Mouse (Mus musculus) frontal cortex, postnatal 36 days (tissue): ENCODE data around the gene Tpx2.
A peak's percentile ranks its signal among the peaks of the same experiment; 100 is the strongest.

Experiments used
- DNase-seq, 2 experiments: peaks; one replicate each; pipeline ENCODE4 v3.0.0; 2022; ENCODE audit warnings: low spot score in 2 of 2

Gene Tpx2

DNA sequence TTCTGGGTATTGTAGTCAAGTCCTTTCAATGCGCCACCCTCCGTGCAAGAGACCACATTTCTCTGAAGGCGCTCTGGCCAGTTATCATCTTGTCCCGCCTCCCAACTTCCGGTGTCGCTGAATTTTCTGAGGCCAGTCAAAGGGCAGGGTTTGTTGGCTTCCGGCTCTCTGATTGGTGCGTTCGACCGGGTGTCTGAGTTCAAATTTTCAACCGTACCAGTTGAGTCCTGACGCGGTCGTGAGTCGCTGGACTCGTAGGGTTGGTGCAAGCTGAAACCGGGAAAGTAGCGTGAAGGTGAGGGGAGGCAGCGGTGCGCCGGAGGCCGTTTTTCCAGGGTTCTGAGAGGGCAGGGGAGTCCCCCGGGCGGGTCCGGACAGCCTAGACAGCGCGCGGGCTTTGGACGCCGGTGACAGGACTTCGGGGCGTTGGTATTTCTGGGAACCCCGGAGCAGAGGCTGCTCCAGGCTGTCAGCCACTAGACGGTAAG is at the start of gene Tpx2:
TSS of gene Tpx2 (plus strand) at position 150 of the 488 bp plus-strand sequence.
- peak; percentile 95 to 99 for DNase-seq

DNA sequence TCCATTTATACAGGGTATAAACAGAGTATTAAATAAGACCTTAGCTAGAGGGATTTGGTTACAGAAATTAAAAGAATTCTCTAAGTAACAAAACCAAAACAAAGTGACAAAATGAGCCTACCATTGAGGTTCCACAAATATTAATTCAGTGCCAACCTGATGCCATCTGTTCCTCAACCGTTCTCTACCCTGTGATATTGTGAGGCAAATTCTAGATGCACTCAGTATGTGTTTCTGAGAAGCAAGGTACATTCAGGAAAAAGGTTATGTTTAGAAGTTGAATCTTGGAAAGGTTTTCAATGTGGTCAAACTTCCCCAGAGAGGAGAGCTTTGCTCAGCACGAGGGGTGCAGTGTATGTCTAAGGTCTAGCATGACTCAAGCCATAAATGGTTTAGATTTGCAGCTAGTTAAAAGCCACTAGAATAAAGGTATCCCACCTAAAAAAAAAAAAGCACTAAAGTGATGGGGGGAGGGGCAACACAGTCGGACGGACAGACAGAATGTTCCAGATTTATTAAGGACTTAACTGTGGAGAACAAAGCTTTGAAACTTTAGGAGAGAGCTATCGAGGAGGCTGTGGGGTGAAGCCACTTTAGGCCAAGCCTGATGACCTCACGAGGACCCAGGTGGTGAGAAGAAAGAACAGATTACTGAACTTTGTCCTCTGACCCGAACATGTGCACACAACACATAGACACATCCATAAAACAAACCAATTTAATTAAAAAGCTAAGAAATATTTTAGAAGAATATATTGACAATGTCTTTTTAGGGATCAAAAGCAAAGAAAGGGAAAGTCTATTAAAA is 47.6 kb upstream of the Tpx2 start:
- no peak for DNase-seq

DNA sequence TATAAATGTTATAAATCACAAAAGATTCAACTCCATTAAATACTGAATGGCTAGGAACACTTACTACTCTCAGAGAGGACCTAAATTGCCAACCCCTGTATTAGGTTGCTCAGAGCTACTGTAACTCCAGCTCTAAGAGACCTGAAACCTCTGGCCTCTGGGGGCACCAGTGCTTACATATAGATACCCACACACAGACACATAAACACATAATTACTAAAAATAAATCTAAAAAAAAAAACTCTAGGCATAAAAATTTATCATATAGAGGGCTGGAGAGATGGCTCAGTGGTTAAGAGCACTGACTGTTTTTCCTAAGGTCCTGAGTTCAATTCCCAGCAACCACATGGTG is 47.0 kb upstream of the Tpx2 start:
- no peak for DNase-seq

DNA sequence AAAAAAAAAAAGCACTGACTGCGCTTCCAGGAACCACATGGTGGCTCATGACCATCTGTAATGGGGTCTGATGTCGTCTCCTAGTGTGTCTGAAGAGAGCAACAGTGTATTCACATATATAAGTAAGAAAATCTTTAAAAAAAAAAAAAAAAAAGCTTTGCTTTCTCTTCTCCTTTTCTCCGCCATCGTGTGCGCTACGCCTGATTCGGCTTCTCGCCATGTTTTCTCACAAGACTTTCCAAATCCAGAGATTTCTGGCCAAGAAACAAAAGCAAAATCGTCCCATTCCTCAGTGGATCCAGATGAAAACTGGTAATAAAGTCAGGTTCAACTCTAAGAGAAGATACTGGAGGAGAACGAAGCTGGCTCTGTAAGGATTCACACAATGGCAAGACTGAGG is 45.5 kb upstream of the Tpx2 start:
- no peak for DNase-seq

DNA sequence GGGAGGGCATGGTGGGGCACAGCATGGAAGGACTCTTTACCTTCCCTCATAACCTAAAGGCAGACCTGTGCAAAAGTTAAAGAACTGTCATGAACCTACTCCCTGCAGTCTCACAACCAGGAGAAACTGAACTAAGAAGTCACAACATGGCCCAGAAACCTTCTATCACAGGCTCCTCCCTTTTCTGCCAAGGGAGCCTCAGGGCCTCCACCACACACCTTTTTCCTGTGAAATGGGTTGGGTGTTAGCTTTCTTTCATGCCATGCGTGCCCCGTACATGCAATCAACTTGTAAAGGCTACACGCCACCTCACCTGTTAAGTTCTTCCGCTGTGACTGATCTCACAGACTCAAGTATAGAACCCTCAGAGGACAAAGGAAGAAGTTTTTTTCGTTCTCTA is 44.7 kb upstream of the Tpx2 start:
- DNase-seq: no peak

DNA sequence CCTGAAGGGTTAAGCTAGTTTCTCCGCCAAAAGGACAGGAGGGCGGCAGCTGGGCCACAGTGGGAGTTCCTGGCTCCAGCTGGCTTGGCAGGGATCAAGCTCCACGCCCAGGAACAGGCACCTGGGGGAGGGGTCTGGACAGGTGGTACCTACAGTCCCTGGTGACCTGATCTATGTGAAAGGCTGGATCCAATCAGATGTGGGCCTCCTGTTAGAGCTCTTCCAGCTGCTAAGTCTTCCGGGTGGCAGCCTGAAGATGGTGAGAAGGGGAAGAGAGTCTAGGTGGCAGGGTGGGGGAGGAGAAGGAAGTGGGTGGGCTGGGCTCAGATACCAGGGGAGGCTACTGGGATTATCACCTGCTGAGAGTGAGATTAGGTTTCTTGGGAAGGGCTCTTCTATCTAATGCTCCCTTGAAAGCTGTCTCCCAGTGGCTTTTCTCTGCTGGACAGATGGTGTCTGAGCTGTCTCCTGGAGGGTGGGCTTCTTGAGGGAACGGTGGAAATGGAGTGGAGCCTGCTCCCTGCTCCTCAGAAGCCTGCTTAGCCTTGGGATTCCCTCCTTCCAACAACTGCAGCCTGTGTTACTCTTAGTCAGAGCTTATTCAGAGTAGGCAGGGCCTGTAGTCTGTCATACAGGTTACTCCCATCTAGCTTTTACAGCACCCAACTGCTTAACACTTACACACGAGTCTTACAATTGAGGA is 43.2 kb upstream of the Tpx2 start:
- DNase-seq: no peak

DNA sequence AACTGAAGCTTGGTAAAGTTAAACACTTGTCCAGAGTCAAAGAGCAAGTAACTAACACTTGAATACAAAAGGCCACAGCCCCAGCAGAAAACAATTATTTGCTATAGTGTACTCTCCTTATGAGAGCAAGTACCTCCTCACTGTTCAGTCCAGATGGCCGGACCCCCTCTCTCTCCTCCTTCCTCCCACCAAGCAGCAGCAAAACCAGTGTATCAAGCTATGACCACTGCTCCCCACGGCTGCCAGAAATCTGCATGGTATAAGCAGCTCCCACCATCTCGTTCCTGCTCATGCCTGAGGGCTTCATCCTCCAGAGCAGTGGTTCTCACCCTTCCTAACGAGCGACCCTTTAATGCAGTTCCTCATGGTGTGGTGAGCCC is 42.7 kb upstream of the Tpx2 start:
- DNase-seq: no peak

DNA sequence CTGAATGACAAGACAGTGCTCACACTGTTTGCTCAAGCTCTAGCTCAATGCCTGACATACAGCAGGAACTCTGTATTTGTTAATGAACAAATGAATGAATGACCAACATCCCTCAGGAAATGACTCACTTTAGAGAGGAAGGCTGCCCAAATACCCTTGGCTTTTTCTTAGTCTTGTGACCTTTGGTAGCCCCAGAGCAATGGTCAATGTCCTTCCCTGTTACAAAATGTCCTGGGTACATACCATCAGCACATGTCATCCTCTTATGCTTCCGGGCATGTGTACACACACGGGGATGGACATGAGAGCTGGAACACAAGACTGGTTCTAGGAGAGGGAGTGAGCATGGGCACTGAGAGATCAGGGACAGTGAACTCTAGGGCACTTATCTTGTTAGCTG is 41.7 kb upstream of the Tpx2 start:
- no peak for DNase-seq

DNA sequence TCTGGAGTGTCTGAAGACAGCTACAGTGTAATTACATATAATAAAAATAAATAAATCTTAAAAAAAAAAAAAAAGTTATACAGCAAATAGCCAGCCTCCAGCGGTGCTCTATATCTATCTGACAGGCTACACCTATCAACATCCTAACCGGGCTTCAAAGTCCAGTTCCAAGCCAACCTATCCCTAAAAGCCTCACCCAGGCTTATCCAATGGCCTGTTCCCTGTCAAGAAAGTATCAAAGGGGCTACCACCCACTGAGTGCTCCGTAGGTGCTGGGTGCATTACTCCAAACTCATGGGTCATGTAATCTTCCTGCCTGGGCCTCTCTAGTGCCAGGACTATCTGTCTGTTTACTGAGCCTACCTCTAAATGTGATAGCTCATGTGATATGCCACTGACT is 39.6 kb upstream of the Tpx2 start:
- DNase-seq: no peak

DNA sequence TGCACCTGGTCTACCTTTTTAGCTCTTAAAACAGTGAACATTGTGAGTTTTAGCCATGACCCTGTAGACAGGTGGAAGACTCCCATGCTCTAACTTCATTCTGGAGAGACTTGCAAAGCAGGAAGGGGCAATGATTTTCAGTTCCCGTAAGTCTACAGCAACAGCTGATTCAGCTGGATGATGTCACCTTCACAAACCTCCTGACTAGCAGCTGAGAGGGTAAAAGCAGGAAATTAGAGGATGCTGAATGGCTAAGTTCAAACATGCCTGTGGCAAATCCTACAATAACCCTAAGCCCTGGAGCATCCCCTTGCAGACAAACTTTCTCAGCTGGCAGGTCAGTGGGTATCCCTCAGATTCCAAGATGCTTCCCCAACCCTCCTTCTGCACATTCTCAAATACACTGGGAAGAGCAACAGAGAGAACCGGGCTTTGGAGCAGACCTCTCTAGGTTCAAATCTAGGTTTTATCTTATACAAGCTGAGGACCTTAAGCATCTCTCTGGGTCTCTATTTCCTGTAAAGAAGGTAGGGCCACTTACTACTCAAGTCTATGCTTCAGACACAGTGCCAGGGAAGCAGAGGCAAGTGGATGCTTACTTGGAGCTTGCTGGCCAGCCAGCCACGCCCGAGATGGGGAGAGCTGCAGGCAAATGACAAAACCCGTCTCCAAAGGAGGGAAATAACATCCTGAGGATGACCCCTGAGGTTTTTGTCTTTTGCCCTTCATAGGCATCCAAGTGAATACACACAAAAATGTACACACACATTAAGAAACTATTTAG is 37.4 kb upstream of the Tpx2 start:
- no peak for DNase-seq

DNA sequence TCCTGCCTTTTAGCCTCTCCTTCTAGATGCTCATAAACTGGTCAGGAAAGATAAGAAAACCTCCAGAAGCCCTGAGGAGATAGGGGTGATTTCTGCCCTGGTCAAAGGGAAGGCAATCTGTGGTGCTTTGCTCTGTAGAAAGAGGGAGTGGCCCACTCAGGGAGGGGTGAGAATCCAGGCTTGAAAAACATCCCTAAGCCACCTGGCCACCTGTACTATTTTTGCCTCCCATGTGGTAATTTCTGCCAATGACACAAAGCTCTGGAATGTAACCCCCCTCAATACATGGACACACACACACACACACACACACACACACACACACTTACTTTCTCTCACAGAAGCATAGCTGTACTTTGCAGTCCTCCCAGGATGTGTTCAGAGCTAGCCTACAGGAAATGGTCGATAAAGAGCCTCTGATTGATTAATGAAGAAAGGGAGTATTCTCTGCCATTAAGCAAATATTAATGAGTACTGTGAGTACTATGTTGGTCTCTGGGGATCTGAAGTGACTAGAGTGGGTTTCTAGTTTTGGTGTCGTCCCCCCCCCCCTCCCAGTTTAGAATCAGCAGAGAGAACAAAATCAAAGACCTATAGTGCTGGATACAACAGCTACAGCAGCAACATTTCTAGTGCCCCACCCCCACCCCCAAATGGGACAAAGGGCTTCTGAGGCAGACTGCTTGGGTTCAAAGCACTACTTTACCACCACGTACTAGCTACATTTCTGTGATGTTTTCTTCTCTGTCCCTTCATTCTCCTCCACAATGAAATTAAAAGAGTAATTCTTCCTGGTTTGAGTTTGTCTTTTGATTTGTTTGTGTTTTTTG is 36.2 kb upstream of the Tpx2 start:
- DNase-seq: no peak

DNA sequence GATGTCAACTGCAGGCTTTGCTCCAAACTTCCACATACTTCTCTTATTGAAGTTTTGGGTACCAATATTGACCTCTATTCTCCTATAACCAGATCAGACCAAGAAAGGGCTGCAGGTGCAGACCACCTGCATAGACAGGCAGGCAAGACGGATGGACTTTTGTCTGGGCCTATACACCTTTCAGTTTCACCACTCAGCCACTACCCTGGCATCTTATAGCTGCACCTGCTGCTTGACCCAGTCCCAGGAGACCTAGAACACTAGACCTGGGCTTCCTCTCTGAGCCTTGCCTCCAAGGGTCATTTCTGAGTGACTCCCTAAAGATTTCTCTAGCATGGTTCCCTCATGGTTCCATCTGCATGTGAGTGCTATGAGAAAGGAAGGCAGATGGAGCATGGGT is 34.5 kb upstream of the Tpx2 start:
- DNase-seq: no peak

DNA sequence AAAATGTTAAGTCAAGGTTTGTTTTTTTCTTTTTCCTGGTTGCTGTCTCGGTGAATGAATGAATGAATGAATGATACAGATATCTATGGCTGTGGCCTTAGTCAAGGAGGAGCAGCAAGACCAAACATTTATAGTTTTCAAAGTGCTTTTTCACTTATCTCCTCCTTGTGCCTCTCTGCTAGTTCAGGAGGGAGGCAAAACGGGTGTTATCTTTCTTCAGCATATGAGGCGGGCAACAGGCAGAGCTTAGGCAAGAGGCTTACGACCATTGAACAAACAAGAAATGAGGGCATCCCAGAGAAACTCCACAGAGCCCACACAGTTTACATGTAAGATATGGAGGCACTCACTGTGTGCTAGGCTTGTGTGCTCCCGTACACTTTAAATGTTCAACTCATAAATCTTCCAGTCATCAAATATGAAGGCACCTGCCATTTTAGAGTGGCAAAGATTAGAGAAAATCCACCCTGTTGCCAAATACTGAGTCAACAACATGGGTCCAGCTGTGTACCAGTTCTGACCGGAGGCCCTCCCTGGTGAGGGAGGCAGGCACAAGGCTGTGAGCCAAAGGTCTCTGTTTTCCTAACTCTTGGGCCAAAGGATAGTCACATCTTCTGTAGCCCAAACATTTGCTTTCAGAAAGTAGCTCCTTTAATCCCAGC is 33.4 kb upstream of the Tpx2 start:
- DNase-seq: no peak

DNA sequence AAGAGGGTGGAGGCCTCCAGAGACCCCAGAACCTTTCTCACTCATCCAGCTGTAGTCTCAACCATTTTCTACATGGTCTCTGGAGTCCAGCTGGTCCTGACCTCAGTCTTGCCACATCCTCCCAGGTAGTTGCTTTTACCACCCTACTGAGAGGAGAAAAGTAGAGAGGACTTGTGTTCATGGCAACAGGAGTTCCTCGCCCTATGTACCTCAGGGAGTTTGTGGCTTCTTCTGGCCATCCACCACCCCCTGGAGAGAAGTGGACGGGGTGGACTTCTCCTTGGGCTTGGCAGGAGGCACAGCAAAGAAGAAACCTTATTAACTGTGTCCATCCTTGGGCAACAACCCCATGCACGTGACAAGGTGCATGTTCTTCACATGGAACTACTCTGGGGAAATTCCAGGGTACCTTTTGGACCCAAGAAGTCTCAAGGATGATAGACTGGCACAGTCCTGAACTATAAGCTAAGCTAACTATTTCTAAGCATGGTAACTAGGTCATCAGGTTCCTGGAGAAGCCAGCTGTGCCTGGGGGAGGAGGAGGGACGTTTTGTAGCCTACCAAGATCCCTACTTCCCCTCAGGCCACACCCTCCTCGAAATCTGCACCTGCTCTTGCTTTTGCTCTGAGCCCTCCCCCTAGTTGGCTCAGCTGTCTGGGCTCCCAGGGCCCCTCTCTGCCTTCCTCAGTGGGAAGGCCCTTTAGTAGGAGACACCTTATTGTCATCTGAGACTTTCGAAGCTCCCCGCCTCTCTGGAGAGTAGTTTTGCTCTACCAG is 31.7 kb upstream of the Tpx2 start:
- DNase-seq: no peak

DNA sequence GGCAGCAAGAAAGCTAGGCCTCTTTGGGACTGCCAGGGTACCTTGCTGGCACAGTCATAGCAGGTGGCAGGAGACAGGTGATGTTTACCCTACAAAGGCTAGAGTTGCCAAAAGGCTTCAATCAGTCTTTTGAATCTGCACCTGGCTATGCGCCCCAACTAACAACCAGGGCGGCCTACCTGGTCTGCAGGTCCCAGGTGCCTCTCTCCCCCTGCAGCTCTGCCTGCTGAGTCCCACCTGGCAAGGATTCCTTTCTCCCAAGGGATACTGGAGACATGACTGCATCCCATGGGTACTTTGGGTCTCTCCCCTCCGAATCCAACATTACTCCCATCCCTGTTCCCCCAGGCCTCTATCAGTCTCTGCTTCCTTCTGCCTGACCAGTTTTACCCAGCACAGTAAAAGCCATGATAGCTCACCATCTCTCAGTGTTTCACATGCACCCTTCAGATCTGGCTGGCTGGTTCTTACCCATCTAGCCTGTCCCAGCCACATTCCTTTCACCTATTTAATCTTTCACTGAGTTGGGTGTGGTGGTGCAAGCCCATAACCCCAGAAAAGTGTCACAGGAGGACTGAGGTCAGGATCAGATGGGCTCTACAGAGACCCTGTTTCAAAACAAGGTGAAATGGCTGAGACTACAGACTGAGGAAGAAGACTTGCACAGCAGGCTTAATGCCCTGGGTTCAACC is 31.0 kb upstream of the Tpx2 start:
- no peak for DNase-seq

DNA sequence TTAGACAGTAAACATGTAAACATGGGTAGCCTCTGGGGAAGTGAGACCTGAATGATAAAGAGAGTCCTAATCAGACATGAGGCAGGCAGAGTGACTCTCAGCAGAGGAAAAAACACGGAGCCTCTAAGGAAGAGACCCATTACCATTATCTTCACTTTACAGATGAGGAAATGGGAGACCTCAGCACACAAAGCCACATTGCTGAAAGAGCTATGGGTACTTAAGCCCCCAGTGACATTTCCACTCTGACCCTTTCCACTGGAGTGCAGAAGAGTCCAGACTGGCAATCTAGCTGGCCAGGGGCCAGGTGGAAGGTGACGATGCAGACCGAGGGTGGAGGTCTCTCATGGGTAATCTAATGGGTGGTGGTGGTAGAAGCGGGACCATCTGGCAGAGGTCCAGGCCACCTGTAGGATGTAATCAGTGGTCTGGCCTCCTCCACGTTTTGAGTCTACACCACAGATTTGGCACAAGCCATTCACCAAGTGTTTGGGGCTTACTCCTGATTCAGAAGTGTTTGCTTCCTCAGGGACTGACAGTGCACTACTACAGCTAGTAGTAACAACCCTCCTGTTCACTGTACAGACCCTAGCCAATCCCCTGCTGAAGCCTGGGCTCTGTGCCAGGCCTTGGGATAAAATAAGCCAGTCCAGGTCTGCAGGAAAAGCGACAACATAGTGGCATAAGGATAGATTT is 30.0 kb upstream of the Tpx2 start:
- DNase-seq: no peak

DNA sequence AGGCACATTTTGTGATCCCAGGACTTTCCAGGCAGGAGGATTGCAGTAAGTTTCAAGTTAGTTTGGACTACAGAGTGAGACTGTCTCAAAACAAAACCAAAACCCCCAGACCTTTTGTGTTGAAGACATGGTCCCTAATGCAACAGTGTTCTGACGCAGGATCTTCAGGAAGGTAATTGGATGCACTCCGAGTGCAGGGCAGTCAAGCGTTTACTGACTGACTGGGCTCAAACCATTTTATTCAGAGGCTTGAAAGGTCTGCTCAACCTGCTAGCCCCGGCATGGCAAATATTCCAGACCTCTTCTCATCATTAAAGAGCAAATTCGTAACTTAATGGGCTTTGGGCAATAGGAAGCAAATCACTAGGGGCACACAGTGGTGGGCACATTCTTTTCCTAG is 29.1 kb upstream of the Tpx2 start:
- no peak for DNase-seq

DNA sequence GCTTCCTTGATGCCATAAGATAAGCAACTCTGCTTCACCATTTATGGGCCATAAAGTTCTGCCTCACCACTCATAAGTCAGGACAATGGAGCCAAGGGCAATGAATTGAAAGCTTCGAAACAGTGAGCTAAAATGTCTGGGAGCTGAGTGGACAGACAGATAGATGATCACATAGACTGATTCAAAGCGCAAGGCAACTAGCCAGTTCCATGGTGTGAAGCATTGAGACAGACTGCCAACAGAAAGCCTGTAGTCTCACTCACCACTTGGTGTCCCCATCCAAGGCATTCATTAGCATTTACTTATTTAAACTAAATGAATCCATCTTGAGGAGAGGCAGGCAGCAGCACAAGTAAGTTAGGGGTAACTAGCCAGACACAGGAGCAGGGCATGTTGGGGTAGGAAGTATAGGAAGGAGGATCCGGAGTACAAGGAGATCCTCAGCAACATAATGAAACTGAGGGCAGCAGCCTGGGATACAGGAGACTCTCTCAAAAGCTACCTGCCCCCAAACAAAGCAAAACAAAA is 28.6 kb upstream of the Tpx2 start:
- DNase-seq: no peak

DNA sequence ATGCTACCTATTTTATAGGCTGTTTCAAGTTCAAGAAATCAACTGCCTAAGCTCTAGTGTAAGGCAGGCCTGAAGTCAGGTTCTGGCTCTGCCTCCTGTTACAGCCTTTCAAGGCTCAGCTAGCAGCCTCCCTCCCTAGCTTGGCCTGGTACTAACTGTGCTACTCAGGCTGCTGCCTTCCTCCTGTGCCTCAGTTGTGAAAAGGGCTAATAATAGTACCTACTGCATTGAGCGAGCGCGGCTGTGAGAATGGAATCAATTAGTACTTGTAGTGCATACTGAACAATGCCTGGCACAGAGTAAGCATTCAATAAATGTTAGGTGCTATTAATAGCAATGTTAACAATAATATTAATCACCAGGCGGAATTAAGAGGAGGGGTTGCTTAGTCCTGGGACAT is 27.8 kb upstream of the Tpx2 start:
- DNase-seq: no peak
